Mouse (Mus musculus): Measurements from ENCODE around the gene Pipox.

DNA sequence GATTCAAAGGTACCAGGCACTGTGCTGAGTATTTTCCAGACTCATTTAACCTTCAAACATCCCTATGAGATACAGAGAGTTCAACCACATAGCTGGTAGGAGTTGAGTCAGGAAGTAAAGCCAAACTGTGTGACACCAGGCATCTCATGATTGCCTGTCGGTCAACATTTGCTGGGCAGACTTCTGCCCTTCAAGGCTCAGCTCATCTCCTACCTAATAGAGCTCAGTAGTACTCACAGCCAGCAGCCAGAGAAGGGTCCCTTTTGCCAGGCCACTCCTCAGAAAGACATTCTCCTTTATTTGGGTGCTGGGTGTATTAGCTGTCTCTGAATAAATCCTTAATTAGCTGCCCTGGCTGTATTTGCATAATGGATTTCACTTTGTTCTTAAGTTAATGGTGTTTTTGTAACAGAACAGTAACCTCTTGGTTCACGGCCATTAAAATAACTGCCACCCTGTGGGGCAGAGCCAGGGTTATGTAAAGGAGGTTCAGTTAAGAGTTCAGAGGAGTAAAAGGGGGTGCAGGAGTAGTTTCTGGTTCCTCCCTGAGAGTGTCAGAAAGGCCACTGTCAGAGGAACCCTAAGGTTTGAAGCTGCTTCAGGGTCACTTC is 3.1 kb downstream of the Pipox start:
- TF ChIP-seq GATA1 (IDR thresholded peaks at IDR 0.05; ENCODE audit: low read length) (no peak), TAL1 (IDR thresholded peaks at IDR 0.05; ENCODE audit: low read length) (no peak)
